Mouse (Mus musculus): ENCODE results near the gene Hsd17b2. TPM values are rescaled to one million over a fixed set of nuclear protein-coding genes. Genes with fewer than 3 reads are reported as not detected.

The Hsd17b2 gene
- total RNA-seq, 2 experiments from 2014 or later, result 0.35 to 0.37 TPM

DNA sequence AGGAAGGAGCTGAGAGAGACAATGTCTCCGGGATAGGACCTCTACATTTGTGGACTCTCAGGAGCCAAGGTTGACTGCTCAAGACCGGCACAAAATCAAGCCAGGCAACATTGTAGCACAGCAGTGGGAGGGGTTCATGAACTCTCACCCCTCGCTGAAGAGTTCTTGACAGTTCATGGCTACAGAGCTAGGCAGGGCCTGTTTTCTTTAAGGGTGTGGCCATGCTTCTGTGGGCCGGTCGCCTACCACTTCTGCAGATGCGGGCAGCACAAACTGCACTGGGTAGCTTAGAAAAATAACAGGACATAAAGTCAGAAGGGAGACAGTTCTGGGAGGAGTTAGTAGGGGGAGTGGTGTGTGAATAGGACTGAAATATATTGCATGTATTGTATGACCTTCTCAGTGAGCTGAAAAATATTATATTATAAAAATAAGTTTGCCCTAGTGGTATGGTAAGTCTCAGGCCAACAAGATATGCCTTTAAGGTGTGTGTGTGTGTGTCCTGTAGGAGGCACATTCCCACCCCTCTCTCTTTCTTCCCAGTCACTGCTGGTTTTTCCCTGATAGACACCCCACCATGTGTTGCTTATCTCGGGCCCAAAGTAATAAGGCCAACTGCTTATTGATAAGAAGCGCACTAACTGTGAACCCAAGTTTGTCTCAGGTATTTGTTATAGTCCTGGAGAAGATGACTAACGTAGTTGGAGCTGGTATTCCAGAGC, 69.6 kb downstream of the Hsd17b2 start:
- no peak for DNase-seq (ENCODE audit: low spot score in 2 of 2)

- peak in 1 of 2 experiments; percentile 12 for DNase-seq (ENCODE audit: low spot score in 2 of 2)
Observed at GRCm38 (mm10) chr8:117772126-117772525, 70.4 kb downstream of the Hsd17b2 start.

- no peak for DNase-seq (ENCODE audit: low spot score in 2 of 2)
Observed at GRCm38 (mm10) chr8:117772597-117772996, 70.9 kb downstream of the Hsd17b2 start.

DNA sequence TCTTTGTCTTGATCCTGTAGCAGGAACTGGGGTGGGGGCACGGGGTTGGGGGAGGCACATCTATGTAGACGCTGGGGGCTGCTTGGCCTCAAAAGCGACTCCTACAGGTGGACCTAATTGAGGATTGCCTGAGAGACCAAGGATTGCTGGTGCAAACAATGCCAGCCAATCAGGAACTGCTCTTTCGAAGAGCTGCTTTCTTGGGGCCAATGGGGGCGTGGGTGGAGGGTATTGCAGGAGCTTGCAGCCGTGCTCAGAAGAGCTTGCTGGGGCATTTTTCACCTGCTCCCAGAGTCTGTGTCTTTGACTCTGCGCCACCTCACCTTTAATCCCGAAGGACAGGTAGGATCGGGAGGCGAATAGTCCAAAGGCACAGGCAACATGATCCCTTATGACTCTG, 73.9 kb downstream of the Hsd17b2 start:
- DNase-seq (ENCODE audit: low spot score in 2 of 2), result no peak

DNA sequence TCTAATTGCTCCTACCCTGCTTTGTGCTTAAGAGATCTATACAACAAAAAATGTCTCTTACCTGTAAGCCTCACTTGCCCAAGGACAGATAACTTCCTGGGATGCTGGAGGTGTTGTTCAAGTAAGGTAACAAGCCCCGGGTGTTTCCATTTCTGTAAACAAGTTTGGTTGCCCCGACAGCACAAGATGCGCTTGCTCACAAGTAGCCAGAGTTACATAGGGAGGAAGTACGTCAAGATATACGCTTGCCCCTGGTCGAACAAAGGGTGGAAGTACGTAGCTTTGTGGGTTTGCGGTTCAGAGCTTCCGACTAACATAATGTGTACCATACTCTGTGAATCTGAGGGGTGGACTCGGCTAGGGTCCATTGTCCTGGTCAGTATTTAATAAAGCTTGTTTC, 74.4 kb downstream of the Hsd17b2 start:
- DNase-seq (ENCODE audit: low spot score in 2 of 2), result no peak

DNA sequence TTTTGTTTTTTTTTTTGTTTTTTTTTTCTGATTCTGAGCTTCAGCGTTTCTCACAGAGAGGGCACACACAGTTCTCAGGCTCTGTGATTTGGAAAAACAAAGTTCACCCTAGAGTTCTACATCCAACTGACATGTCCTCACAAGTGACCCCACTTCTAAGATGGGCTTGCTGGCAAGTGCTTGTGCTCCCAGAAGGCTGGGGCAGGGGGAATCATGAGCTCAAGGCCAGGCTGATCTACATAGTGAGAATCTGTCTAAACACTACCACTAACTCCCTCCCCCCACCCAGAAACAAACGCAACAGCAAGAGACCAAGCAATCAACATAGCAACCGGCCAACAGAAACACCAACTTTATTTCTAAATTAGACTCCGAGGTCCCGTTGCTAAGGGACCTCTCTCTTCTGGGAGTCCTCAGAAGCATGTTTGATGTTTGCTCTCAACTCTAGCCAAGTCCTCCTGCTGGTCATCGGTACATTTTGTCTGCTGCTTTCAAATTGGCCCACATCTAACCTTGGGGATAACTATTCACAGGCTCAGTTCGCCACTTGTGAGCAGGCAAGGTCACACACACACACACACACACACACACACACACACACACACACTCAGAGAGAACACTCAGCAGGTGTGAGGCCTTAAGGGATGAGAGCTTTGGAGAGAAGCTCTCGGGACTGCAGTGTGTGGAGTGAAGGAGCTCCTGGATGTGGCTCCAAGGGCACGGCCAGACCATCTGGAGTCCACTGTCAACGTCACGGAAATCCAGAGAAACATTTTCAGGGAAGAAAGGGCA, 77.0 kb downstream of the Hsd17b2 start:
- no peak for DNase-seq (ENCODE audit: low spot score in 2 of 2)

- no peak for DNase-seq (ENCODE audit: low spot score in 2 of 2)
Observed at GRCm38 (mm10) chr8:117779344-117779743, 77.6 kb downstream of the Hsd17b2 start.

GRCm38 (mm10) chr8:117781375-117782129, 79.8 kb downstream of the Hsd17b2 start:
- no peak for DNase-seq (ENCODE audit: low spot score in 2 of 2)

- no peak for DNase-seq (ENCODE audit: low spot score in 2 of 2)
Observed at GRCm38 (mm10) chr8:117783021-117783420, 81.3 kb downstream of the Hsd17b2 start.

DNA sequence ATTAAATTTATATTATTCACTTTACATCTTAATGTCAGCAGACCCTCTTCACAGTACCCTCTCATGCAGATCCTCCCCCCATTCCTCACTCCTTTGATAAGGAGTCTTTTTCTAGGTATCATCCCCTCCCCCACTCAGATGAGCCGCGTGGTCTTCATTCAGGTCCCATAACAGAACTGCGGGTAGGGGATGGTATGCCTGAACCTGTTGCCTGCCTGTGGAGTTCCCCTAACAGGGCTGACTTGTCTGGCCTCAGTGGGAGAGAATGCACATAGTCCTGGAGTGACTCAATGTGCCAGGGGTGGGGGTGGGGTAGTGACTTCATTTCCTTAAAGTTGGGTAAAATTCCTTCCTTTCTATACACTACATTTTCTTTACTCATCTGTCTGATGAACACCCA, 84.7 kb downstream of the Hsd17b2 start:
- no peak for DNase-seq (ENCODE audit: low spot score in 2 of 2)

DNA sequence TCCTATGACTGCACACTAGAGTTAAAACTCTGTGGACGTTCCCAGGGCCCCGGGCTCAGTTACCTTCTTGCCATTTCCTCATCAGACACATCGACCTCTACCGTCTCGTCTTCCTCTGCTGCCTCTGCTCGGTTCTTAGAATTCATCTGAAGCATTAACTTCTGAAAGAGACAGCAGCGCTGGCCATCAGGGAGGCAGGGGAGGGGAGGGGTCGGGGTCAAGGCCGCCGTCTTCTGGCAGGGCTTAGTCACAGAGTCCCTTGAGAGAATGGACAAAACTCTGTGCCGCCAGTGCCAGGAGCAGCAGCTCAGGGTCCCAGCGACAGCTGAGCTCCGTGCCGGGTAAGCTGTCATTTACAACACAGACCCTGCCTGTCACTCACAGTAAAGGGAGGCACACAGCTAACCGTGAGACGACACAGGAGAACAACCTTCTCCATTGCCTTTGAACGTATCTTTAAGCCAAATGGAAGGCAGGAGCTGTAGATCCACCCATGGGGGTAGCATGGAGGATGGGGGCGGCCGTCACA, 91.0 kb downstream of the Hsd17b2 start:
- DNase-seq (ENCODE audit: low spot score in 2 of 2), result no peak

DNA sequence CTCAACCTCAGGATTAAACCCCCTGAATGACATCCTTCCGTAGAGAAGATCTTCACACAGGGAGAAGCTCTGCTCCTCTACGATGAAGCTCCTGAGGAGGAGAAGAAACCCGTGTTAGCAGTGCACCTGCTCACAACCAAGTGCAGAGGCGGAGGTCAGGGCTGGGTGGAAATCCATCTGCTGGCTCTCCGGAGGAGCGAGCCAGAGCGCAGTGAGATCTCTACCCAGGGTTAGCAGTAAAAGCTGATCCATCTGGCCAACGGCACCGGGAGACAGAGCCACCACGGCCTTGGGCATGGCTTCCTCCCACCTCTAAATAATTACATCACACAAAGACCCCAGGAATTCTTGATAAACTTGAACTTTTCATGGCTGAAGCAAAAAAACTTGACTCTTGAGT, 92.9 kb downstream of the Hsd17b2 start:
- no peak for DNase-seq (ENCODE audit: low spot score in 2 of 2)

GRCm38 (mm10) chr8:117796464-117796863, 94.8 kb downstream of the Hsd17b2 start:
- DNase-seq (ENCODE audit: low spot score in 2 of 2), result no peak

GRCm38 (mm10) chr8:117798066-117798465, 96.4 kb downstream of the Hsd17b2 start:
- no peak for DNase-seq (ENCODE audit: low spot score in 2 of 2)

GRCm38 (mm10) chr8:117801443-117802298, 100.0 kb downstream of the Hsd17b2 start, which contains the start of gene Mphosph6:
Gene Mphosph6, minus strand, starts transcription at chr8:117801943.
- peak; percentile 94 to 96 for DNase-seq (ENCODE audit: low spot score in 2 of 2)

DNA sequence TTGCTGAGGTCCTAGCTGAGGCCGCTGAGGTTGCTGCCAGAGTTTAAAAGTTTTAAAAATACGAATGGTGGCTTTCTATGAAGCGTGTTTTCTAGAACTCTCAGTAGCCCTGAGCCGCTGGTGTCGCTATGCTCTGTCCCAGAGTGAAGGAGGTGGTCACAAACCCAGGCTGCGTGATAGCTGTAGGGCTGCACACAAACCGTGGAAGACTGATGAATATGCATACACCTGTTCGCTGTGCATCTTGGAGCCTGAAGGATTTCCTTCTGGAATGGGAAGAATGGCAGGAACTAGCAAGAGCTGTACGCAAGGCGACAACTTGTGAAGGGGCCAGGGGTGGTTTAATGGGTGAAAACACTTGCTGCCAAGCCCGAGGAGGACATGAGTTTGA, 100.6 kb downstream of the Hsd17b2 start:
- DNase-seq (ENCODE audit: low spot score in 2 of 2), result peak in 1 of 2 experiments; percentile 7

DNA sequence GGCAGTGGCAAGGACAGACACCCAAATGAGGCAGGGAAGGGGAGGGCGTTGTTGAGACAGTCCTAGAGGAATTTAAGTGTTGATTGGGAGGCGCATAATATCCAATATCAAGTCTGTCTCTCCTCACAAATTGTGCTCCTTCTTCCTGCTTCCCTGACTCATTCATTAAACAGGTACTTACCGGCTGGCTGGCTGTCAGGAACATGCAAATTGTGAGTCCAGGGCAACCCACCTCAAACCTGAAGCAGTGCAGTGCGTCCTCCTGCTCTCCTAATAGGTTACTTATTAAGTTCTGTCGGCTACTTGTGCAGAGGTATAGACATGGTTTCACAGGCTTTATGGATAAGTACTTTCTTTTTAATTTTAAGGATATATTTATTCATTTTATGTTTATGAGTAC, 103.7 kb downstream of the Hsd17b2 start:
- no peak for DNase-seq (ENCODE audit: low spot score in 2 of 2)

Measured in left cerebral cortex, adult 18-20 months (tissue).